Mouse (Mus musculus) kidney, adult 18-20 months (tissue): ENCODE data around the gene Vasp.
"Not testable (repeated sequence)": the region's sequence is repeated elsewhere in the genome, so short reads cannot be mapped to it uniquely, and the experiment has no call there.

Source experiments
- DNase-seq: peaks from one replicate; pipeline ENCODE4 v3.0.0; 2021

Vasp gene

GRCm38 (mm10) chr7:19303046-19303305, 31.4 kb upstream of the Vasp start:
- DNase-seq, result no peak

- DNase-seq, result no peak
Measured at GRCm38 (mm10) chr7:19302264-19303045, 30.8 kb upstream of the Vasp start.

GRCm38 (mm10) chr7:19301461-19302263, 30.0 kb upstream of the Vasp start:
- no peak for DNase-seq

GRCm38 (mm10) chr7:19300501-19301421, 29.1 kb upstream of the Vasp start:
- DNase-seq, result peak; percentile 81

GRCm38 (mm10) chr7:19299194-19299593, 27.6 kb upstream of the Vasp start:
- no peak for DNase-seq

GRCm38 (mm10) chr7:19297794-19298193, 26.2 kb upstream of the Vasp start:
- DNase-seq, result no peak

- DNase-seq, result no peak
Measured at GRCm38 (mm10) chr7:19297034-19297433, 25.4 kb upstream of the Vasp start.

- peak; percentile 99 for DNase-seq
Measured at GRCm38 (mm10) chr7:19295503-19296185, 24.0 kb upstream of the Vasp start.

GRCm38 (mm10) chr7:19290969-19291596, 19.5 kb upstream of the Vasp start:
- no peak for DNase-seq

GRCm38 (mm10) chr7:19284763-19285162, 13.1 kb upstream of the Vasp start:
- DNase-seq, result peak; percentile 66

GRCm38 (mm10) chr7:19283406-19283804, 11.8 kb upstream of the Vasp start:
- no peak for DNase-seq

- DNase-seq, result peak; percentile 62
Measured at GRCm38 (mm10) chr7:19282791-19283405, 11.3 kb upstream of the Vasp start.

GRCm38 (mm10) chr7:19282385-19282784, 10.8 kb upstream of the Vasp start, which contains the start of gene Rtn2:
Gene Rtn2, plus strand, starts transcription at chr7:19282624.
- DNase-seq, result peak; percentile 80

- not testable (repeated sequence) for DNase-seq
Measured at GRCm38 (mm10) chr7:19281680-19282304, 10.2 kb upstream of the Vasp start.

- no peak for DNase-seq
Measured at GRCm38 (mm10) chr7:19279581-19280114, 8.0 kb upstream of the Vasp start, which contains the start of gene Ppm1n. Gene Ppm1n, minus strand, starts transcription at chr7:19280064.

GRCm38 (mm10) chr7:19279052-19279451, 7.4 kb upstream of the Vasp start:
- no peak for DNase-seq

- DNase-seq, result no peak
Measured at GRCm38 (mm10) chr7:19276253-19276652, 4.6 kb upstream of the Vasp start.

- peak; percentile 83 for DNase-seq
Measured at GRCm38 (mm10) chr7:19272173-19272764, 652 bp upstream of the Vasp start.

- no peak for DNase-seq
Measured at GRCm38 (mm10) chr7:19270509-19271237, 944 bp downstream of the Vasp start.
